Mouse (Mus musculus) MEL-GATA-1-ER (cell line): ENCODE measurements around the gene Eef2k.

Experiments used
- DNase-seq: peaks from one replicate; pipeline ENCODE4 v3.0.0-alpha.2; 2012; ENCODE audit warnings: low read depth; ENCODE audit errors: extremely low read depth

Gene Eef2k

DNA sequence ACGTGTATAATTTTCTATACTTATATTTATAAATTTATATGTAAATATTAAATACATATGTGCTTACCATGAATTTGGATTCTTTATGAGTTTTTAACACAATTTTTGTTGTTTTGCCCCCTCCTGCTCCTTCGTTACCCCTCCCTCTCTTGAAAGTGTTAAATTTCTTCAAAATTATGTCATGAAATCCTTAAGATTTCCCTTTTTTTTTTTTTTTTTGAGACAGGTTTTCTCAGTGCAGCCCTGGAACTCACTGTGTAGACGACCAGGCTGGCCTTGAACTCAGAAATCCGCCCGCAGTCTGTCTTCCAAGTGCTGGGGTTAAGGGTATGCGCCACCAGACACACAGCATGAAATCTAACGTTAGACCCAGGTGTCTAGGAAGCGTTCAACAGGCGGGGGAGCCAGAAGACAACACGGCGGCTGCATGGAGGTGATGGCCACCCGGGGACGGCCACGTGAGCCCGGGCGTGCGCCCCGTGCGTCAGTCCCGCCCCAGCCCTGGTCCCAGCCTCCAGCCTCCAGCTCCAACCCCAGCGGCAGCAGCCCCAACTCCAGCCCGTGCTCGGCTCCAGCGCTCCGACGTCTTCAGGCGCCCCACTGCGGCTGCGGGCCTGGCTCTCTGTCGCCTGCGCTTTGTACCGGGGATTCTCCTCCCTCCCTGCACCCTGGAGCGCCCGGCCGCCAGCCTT, at the start of gene Eef2k:
TSS of gene Eef2k (plus strand) at position 487 of the 692 bp plus-strand sequence.
- DNase-seq, result peak; percentile 87

DNA sequence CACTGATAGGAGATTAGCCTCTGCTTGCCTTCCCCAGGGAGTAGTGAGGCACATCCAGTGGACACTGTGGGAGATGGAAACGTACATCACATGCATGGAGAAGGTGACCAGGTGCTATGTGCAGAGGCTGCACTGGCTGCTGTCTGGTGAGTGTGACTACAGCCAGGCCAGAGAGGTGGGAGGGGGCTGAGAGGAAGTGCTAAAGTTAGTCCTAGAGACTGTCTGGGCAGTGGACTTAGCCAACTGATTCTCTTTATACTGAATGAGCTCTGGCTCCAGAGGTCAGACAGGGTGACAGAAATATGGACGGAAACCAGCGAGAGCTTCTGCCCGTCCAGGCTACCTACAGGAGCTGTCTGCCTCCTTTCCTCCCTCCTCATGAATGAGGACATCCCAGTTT, 47.1 kb upstream of the Eef2k start:
- no peak for DNase-seq

DNA sequence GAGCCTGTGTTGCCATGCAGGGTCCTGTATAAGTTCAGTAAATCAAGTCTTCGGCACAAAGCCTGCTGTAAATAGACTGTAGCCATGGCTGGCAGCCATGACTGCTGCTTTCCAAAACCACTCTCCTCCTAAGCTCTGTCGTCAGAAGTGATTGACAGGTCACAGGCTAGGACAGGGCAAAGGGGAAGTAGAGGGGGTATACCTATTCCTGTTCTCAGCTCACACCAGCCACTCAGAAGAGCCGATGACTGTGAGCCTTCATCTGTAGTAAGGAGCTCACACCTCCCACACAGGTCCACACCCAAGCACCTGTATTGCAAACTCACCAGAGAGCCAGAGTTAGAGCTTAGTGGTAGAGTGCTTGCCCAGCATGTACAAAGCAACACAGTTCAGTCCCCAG, 46.3 kb upstream of the Eef2k start:
- no peak for DNase-seq

DNA sequence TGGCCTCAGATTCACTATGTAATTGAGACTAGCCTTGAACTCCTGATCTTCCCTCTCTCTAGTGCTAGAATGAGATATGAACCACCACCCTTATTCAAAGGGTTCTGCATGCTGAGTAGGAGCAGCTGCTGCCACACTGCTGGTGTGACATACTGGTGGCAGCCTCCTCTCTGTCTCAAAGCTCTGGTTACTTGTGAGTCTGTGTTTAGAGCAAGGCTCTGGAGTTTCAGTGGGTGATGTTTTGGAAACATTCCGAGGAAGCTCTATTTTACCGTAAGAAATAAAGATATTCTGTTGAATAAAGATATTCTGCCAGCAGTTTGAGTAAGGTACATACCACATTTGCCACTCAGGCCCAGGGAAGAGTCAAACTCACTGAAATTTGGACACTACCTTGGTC, 39.4 kb upstream of the Eef2k start:
- no peak for DNase-seq

DNA sequence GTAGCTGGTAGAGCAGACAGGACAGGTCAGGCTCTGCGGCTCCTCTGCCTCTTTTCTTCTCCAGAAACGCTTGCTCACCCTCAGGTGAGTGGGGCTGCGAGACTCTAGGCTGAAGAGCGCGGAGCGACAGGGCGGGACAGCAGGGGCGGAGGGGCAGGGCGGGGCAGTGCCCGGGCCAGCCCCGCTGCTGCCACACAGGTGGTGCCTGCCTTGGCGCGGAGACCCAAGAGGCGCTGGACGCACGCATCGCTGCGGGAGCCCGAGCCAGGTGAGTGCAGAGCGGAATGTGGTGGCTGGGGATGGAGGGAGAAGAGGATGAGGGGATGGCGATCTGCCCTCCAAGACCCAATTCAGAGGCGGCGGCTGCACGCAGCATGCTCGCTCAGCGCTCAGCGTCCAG, 32.9 kb upstream of the Eef2k start:
- no peak for DNase-seq

DNA sequence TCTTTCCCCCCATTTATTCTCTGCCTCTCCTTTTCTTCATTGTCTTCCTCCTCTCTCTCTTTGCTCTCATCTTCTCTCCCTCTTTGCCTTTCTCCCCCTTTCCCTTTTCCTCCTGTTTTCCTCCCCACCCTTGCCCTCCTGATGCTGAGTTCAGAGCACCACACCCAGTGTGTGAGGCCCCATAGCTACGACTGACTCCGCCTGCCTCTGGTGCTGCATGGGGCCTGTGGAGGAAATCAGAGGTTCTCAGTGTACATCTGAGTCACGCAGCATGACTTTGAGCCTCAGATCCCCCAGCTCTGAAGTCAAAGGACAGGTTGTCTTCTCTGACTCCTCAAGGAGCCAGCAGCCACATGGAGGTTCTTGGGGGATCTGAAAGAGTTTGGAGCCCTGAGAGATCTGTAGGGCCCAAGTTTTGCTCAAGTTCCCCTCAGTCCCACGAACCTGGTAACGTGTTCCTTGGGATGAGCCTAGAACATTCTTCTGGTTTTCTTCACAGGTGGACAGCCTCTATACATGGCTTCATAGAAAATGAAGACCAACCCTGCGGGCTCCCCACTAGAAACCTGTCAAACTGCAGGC, 30.7 kb upstream of the Eef2k start, which contains the start of gene Gm5737:
TSS of gene Gm5737 (plus strand) at position 532 of the 582 bp plus-strand sequence.
- DNase-seq, result no peak

DNA sequence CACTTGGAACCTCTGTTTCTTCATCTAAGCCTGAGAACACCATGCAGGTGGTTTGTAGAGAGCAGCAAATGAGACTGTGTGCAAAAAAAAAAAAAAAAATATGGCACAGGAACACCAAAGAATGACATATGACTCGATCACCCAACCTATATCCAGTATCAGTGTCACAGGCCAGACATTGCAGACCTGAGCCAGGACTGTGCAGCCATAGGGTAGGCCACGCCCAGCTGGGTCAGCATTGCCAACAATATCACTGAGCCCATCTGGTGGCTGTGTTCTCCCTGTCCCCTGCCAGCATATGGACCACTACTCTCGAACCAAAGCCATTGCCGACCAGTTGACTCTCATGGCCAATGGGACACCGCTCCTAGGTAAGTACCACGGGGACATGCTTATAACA, 25.1 kb upstream of the Eef2k start:
- DNase-seq, result no peak

DNA sequence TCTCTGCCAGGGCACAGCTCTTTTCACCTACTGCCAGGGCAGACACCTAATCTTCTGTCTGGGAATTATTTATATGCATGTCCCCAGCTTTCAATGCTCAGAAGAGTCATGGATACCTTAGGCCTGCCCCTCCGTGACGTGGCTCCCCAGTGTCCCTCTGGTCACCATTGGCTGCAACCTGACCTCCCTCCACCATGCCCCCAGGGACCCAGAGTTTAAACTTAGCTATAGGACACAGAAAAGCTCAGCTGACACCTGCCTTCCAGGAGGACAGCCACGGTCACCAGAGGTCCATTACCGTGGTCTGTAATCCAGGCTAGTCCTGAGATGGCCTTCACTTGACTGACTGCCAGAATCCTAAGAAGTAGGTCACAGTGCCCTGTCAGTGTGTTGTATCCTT, 23.2 kb upstream of the Eef2k start:
- no peak for DNase-seq

DNA sequence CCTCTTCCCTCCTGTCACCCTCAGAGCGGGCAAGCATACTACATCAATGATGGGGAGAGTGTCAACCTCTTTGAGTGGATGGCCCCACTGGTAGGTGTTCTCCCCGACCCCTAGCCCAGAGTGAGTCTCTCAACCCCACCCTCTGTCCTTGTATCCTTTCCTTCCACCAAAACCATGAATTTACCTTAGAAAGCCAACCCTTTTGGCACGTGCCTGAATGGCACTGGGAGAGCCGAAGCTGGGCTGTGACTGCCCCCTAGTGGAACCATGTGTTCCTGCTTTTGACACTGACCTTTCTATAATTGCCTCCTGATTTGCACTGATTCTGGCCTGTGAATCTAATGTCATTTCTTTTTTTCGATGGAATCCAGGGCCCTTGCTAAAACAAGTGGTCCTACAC, 19.4 kb upstream of the Eef2k start:
- DNase-seq, result peak; percentile 23

DNA sequence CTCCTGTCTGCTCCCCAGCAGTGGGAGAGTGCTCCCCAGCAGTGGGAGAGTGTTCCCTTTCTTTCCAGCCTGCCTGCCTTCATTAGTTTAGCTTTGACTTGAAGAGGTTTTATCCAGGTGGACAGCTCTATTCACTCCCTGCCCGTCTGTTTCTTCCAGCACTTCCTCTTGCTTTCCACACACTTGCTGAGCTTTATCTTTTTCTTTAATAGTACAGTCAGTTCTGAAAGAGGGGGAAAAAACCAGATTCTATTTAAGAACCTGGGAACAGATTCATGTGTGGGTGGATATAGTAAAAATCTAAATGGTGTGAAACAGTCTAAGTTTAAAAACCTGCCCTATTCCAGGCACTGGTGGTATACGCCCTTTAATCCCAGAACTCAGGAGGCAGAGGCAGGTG, 17.5 kb upstream of the Eef2k start:
- no peak for DNase-seq

DNA sequence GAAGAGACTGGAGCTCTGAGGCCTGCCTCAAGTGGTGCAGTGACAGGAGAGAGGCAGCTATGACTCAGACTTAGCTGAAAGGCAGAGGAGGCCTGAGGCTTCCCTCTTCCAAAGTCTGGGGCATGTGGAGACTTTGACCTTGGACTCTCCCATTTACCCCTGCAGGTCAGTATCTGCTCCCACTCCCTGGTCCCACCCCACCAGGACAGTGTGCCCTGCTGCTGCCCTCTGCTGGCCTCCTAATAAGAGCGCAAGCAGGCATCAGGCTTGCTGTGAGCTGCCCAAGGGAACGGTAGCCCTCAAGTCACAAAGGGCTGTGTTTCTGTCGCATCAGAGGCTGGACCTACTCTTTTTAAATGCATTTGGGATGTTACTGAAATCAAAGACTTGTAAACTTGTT, 16.2 kb upstream of the Eef2k start:
- DNase-seq, result no peak

DNA sequence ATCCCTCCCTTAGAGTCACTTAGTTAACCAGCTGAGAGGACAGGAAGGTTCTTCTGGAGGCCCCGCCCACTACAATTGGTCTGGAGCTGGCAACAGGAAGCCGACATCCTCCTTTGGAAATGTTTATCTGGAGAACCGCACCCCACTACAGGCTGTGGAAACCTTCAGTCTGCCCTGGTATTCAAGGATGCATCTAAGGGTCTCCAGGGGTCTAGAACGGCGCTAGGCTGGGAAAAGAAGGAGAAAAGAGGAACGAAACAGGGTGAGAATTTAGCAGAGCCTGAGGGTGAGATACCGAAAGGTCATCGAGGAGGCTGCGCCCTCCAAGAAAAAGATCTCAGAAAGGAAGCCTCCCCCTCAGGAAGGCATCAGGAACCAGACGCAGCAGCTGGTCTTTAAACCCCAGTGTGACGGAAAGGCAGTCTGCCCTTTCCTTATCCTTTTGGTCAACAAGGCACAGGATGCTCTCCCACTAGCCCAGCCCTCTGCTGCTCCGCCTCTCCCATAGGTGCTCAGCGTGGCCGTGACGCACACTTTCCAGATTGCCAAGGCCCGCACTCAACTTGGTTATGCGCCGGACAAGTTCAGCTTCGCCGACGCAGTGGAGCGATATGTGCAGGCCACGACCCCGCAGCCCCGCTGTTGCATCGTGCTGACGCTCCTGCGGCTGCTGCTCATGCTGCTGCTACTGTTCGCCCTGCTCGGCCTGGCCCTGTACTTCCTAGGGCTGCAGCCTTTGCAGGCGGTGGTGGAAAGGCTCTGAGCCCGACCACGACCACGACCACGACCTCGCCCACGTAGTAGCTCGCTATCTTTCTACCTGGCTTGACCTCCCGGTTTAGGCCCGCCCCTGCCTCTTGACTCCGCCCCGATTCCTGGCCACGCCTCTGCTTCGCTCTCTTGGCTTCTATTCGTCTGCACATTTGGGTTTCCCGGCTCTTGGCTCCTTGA, 11.9 kb upstream of the Eef2k start:
- peak; percentile 44 for DNase-seq

DNA sequence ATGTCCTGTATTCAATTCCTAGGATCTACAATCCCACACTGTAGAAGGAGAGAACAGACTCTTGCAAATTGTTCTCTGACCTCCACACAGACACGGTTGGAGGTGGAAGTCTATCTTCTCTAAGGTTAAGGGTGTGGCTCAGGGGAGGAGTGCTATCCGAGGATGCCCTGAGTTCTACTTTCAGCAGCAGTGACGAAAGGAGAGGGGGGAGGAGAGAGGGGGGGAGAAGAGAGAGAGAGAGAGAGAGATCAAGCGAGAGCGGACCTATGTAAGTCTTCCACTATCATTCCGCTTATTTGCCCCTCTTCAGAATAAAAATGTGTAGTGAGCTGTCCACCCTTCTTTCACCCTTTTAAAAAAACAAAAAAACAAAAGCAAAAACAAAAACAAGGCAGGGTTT, 8.2 kb upstream of the Eef2k start:
- DNase-seq, result peak; percentile 56

DNA sequence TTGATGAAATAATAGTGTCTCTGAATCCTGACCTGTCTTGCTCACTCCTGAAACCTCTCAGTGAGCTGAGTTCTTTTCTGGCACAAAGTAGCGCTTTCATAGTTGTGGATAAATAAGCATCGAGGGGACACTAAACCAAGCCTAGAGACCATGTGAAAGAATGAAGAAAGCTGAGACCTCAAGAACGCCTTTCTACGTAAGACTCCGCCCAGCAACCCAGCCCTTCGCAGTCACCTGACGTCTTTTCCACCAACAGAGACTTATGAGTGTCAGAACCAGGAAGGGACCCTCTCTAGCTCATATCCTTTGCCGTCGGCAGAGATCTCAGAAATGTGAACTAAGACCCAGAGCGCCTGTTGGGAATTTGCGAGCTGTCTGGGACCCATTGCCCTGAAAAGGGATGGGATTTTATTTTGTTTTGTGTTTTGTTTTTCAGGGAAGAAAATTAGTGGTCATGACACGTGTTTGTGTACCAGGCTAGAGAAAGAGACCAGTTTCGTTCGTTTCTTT, 7.7 kb upstream of the Eef2k start:
- DNase-seq, result peak; percentile 94

DNA sequence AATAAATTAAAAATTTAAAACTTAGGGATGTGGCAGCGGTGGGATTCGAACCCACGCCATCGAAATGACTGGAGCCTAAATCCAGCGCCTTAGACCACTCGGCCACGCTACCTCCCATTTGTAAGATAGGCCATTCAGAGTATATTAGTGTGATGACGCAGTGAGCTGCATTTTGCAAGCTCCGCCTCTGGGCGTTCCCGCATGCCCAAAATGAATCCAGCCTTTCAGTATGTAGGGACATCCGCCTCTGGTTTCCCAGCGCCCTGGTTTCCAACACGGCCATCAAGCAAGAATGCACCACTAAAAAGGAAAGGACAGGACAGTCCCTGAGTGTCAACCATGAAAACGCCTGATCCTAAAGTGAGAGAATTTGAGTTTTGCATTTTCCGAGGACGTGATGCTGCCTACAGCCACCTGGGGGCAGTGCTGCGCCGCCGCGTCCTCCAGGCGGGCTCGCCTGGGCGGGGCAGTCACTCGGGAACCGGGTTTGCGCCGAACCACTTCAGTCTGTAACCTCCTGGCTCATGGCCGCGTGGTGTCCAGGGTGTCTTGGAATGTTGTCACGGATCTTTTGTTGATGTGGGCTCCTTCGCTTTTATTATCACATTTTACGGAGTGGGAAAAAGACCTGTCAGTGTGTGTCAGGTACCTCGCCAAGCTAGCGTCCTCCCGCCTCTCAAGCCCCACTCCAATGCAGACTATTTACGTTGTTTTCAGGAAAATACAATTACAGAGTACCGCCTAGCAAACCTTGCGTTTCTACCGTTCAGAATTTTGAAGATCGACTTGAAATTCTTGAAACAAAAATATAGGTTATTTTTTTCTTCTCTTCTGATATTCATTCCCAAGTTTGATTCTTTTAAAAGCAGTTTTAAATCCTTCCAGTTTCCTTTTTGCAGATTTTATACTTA, 6.9 kb upstream of the Eef2k start:
- peak; percentile 58 for DNase-seq

DNA sequence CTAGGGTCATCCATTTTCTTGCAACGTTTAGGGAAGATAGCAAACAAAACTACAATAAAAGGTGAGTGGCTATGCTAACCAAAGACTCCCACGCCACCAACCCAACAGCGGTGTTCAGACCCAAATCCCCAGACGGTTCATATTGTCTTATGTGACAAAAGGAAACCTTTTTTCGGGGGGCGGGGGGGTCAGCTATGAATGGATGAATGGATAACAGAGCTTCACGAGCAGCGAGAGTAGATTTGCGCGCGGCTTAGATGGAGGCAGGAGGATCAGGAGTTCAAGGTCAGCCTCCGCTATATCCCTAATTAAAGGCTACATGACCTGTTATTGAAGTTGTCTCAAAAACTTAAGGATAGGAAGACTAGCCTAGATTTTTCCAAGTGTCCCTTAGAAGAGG, 6.3 kb upstream of the Eef2k start:
- peak; percentile 70 for DNase-seq

DNA sequence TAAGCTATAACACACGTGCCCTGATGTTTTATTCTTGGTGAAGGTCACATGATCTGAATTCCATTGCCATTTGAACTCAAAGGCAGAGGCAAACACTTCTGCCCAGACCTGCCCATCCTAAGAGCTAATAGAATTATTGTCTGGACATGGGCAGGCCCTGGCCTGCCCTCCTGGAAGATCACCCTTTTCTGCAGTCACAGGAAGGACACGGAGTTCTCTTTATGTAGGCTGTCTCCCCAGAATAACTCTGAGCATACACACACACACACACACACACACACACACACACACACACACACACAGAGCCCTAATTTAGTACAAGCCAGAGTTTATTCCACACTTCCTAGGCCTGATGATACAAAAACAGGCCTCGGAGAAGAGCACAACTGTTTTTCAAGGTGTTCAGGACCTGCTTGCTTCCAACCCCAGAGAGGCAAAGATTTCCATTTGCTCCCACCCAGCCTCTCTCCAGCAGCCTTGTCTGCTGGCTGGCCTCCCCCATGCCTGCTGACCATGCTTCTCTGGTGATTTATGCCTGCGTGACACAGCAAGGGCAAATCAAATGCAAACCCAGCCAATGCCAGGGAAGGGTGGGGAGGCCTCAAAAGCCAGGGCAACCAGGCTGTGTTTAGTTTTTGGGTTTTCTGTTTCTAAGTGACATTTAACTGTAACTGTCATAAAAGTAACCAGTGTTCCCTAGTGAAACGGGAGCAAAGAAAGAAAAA, 4.0 kb upstream of the Eef2k start:
- no peak for DNase-seq

DNA sequence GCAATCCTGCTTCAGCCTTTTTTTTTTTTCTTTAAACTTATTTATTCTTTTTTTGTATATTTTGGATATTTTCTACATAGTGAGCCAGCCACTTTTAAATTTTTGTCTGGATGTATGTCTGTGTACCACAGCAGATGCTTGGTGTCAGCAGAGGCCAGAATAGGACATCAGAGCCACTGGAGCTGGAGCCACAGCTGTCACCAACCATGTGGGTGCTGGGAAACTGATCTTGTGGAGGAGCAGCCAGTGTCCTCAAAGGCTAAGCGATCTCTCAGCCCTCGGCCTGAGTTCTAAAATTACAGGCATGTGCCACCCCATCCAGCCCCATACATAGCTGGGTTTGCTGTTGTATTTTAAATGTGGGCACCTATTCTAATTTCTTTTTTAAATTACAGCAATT, 2.8 kb upstream of the Eef2k start:
- no peak for DNase-seq

DNA sequence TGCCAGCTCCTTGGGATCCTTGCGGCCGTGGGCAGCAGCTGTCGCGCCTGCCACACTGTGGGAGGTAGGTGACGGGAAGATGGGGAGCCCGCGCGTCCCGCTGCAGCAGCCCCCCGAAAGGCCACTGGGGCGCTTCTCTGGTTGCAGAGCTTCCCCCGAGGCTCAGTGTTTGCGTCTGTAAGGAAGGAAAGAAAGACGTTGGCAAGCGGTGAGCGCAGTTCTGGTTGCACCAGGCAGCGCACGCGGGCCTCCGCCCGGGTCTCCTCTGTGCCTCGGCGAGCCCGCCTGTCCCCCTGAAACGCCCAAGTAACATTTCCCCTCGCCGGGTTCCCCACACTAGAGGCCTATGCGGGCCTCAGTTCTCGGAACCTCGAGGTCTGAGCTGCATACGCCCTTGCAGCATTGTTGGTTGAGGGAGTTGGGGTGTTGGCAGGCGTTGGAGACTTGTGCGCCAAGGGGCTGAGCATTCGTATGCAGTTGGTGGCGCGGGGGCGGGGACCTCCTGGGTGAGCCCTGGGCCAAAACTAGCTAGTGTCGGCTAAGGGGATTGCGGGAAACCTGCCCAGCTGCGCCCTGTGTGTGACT, 498 bp downstream of the Eef2k start:
- DNase-seq, result peak; percentile 69

DNA sequence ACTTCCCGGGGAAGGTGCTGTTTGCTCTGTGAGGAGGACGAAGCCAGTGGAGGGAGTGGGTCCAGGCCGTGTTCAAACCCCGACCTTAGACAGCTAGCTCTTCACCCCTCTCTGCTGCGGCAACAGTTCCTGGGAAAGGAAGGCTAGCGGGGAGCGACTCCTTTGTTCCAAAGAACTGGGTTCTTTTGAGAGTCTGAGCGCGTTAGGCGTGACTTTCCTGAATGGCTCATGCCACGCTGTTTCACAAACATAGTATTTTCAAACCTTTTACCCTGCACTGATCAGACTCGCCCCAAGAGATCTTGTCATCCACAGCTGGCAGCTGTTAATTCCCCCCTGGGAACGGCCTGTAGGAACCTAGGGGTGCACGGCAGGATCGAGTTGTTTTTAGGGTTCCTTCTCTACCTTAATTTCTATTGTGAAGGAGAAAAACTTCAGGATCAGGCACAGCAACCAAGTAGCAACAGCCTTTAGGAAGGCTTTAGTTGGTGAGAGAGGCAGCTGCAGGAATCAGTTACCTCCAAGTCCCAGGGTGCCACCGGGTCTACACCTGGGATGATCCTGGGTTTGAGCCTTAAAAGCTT, 1.3 kb downstream of the Eef2k start:
- no peak for DNase-seq
